Mouse (Mus musculus): Measurements from ENCODE around the gene Frem1. TPM values are rescaled to one million over a fixed set of nuclear protein-coding genes. Genes with fewer than 3 reads are reported as not detected.

Gene Frem1
- polyA plus RNA-seq, 1 experiment: 2.4 TPM

DNA sequence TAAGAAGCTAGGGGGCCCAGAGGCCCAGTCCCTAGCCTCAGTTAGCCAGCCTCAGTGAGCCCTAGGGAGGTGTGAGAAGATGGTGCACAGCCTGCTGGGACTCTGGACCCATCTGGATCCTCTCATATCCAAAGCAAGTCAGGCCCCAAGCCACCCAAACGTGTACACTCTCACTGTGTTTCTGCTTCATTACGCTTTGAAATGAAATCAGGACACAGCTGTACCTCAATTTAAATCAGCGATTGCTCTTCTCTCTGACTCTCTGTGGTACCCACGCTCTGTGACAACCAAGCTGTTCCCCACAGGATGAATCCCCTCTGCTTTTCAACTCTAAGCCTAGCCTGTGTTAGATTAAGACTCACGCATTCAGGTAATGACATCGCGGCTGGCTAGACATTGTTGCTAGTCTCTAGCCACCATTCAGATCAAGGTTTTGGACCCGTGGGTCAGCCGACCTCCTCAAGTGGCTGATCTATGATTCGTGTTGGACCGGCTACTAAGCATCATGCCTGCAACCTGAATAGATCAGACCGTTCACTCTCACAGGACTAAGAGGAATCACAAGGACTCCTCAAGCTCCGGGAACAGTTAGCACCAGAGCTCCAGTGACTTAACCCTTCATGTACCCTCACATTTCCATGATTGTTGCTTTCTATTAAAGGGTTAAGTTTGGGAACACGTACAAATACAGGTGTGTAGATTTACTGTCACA lies 94.2 kb downstream of the Frem1 start:
- Histone ChIP-seq H3K27me3 (ENCODE audit: control insufficient read depth, insufficient read depth, low read length) (no peaks in the 10 kb centered on the region), H3K4me1 (ENCODE audit: control insufficient read depth, insufficient read depth, insufficient read length) (no peaks in the 10 kb centered on the region), H3K27ac (ENCODE audit: insufficient read depth, low read length) (no peak overlapping the region), H3K4me3 (ENCODE audit: extremely low read depth, insufficient read depth, insufficient read length) (no peak overlapping the region), H3K36me3 (ENCODE audit: control insufficient read depth, insufficient read depth, low read length) (no peaks in the 10 kb centered on the region)
- 93% methylated on average over 14 of the region's 14 CpGs for WGBS
- DNase-seq (ENCODE audit: low read depth in 1 of 2, low spot score in 2 of 2): no peak
- TF ChIP-seq CTCF (IDR thresholded peaks at IDR 0.05; ENCODE audit: extremely low read depth, insufficient read depth, insufficient read length, insufficient replicate concordance): no peak
- no peak for TF ChIP-seq POLR2A (IDR thresholded peaks at IDR 0.05; ENCODE audit: low read depth, low read length)

DNA sequence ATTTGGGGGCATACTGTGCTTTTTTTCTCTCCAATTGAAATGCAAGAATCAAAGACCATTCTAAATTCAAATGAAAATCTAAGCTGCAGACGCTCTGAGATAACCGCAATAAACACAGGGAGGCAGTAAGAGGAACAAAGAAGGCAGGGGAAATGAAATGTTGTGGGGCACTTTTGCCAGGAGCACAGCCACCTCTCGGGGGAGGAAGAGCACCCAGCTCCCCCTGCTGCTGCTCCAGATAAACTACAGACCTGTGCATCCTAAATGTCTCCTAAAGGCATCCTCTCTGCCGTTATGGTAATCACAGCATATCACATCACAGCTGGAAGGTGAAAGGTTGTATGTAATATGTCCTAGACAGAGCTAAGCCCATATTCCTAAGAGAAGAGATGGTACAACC lies 98.1 kb downstream of the Frem1 start:
- WGBS: 54% methylated on average over 4 of the region's 4 CpGs
- H3K27ac ChIP-seq (ENCODE audit: insufficient read depth, low read length): no peak overlapping the region
- no peaks in the 10 kb centered on the region for H3K27me3 ChIP-seq (ENCODE audit: control insufficient read depth, insufficient read depth, low read length)
- TF ChIP-seq CTCF (IDR thresholded peaks at IDR 0.05; ENCODE audit: extremely low read depth, insufficient read depth, insufficient read length, insufficient replicate concordance): no peak
- TF ChIP-seq POLR2A (IDR thresholded peaks at IDR 0.05; ENCODE audit: low read depth, low read length): no peak
- DNase-seq (ENCODE audit: low read depth in 1 of 2, low spot score in 2 of 2): no peak
- no peaks in the 10 kb centered on the region for H3K4me1 ChIP-seq (ENCODE audit: control insufficient read depth, insufficient read depth, insufficient read length)
- H3K4me3 ChIP-seq (ENCODE audit: extremely low read depth, insufficient read depth, insufficient read length): no peak overlapping the region
- no peaks in the 10 kb centered on the region for H3K36me3 ChIP-seq (ENCODE audit: control insufficient read depth, insufficient read depth, low read length)

DNA sequence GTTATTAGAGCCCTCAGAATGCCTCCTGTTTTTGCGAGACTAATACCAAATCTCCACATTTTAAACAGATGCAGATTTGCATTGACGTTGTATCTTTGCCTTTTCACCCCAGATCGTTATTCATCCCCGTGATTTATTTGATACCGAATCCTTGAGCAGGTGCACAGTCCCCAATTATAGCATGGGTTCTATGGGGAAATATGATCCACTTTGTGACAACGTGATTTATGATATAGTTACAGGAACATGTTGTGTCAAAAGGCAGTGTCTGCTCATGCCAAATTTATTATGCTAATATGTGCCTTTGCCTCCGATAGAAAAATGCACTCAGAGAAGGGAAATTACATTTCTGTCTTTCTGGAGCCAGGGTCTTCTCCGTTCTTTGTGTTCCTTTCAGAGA lies 102.6 kb downstream of the Frem1 start:
- Histone ChIP-seq H3K4me3 (ENCODE audit: extremely low read depth, insufficient read depth, insufficient read length) (no peak overlapping the region), H3K27ac (ENCODE audit: insufficient read depth, low read length) (no peak overlapping the region), H3K27me3 (ENCODE audit: control insufficient read depth, insufficient read depth, low read length) (no peaks in the 10 kb centered on the region), H3K36me3 (ENCODE audit: control insufficient read depth, insufficient read depth, low read length) (no peaks in the 10 kb centered on the region), H3K4me1 (ENCODE audit: control insufficient read depth, insufficient read depth, insufficient read length) (no peaks in the 10 kb centered on the region)
- TF ChIP-seq CTCF (IDR thresholded peaks at IDR 0.05; ENCODE audit: extremely low read depth, insufficient read depth, insufficient read length, insufficient replicate concordance): no peak
- no peak for TF ChIP-seq POLR2A (IDR thresholded peaks at IDR 0.05; ENCODE audit: low read depth, low read length)
- no peak for DNase-seq (ENCODE audit: low read depth in 1 of 2, low spot score in 2 of 2)
- WGBS: 85% methylated on average over 8 of the region's 8 CpGs

DNA sequence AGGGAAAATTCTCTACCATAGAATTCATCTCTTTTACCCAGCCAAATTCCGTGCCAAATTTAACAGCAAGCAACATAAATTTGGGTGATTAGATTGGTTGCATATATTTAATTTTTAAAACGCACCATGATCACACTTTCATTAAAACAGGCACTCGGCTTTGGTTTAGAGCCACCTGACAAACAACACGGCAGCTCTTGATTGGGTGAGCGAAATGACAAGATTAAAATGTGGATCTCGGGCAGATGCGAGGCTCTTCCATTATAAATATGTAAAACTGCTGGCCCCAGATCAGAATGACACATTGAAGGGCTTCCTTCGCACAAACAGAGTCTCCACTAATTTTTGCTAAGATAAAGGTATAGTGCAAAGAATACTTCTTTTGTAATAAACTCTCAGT lies 105.4 kb downstream of the Frem1 start:
- no peaks in the 10 kb centered on the region for H3K36me3 ChIP-seq (ENCODE audit: control insufficient read depth, insufficient read depth, low read length)
- 90% methylated on average over 8 of the region's 8 CpGs for WGBS
- H3K27ac ChIP-seq (ENCODE audit: insufficient read depth, low read length): no peak overlapping the region
- no peak for DNase-seq (ENCODE audit: low read depth in 1 of 2, low spot score in 2 of 2)
- TF ChIP-seq CTCF (IDR thresholded peaks at IDR 0.05; ENCODE audit: extremely low read depth, insufficient read depth, insufficient read length, insufficient replicate concordance): no peak
- TF ChIP-seq POLR2A (IDR thresholded peaks at IDR 0.05; ENCODE audit: low read depth, low read length): no peak
- H3K27me3 ChIP-seq (ENCODE audit: control insufficient read depth, insufficient read depth, low read length): no peaks in the 10 kb centered on the region
- no peaks in the 10 kb centered on the region for H3K4me1 ChIP-seq (ENCODE audit: control insufficient read depth, insufficient read depth, insufficient read length)
- H3K4me3 ChIP-seq (ENCODE audit: extremely low read depth, insufficient read depth, insufficient read length): no peak overlapping the region

DNA sequence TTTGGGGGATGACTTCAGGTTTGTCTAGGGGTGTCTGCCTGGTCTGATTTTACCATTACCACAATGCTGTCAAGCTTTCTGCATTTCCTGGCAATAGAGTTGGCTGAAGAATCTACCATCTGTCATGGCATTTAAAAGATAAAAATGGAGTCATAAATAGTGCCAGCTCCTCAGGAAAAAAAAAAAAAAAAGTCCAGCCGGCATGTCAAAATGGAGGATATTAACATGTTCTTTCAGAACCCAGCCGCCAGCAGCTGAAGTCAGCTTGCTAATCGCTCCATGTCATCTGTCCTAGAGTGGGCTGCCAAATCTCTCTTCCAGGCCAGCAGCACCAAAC lies 105.9 kb downstream of the Frem1 start:
- Histone ChIP-seq H3K4me1 (ENCODE audit: control insufficient read depth, insufficient read depth, insufficient read length) (no peaks in the 10 kb centered on the region), H3K4me3 (ENCODE audit: extremely low read depth, insufficient read depth, insufficient read length) (no peak overlapping the region), H3K27ac (ENCODE audit: insufficient read depth, low read length) (no peak overlapping the region), H3K36me3 (ENCODE audit: control insufficient read depth, insufficient read depth, low read length) (no peaks in the 10 kb centered on the region), H3K27me3 (ENCODE audit: control insufficient read depth, insufficient read depth, low read length) (no peaks in the 10 kb centered on the region)
- TF ChIP-seq POLR2A (IDR thresholded peaks at IDR 0.05; ENCODE audit: low read depth, low read length): no peak
- 90% methylated on average over 3 of the region's 3 CpGs for WGBS
- DNase-seq (ENCODE audit: low read depth in 1 of 2, low spot score in 2 of 2): no peak

DNA sequence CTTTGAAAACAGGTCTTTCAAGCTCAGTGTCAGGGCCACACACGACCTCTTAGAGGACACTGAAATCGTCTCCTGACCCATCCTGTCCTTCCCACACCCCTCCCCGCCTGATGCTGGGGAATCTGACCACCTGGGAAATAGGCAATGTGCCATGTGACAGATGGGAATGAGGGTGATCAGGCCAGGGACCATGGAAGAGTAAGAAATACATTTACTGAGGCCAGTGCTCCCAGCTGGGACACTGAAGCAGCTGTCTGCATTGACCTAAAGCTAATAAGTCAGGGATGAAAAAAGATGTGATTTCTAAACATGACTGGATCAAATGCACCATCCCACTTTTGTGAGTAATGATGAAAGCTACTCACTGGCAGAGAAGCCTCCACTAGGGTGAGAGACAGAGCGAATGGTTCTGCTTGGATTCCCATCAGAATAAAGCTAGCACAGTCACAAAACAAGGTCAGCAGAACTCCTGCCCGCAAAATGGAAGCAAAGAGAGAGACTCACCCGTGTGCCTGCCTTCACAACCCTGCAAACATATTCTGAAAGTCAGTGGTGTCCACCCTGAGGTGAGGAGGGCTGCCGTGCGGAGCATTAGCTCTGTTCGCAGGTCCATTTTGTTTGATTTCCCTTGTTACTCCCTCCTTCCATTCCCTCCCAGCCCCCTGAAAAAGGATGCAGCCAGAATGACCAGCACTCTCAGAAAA lies 106.4 kb downstream of the Frem1 start:
- no peaks in the 10 kb centered on the region for H3K4me1 ChIP-seq (ENCODE audit: control insufficient read depth, insufficient read depth, insufficient read length)
- TF ChIP-seq POLR2A (IDR thresholded peaks at IDR 0.05; ENCODE audit: low read depth, low read length) (no peak), CTCF (IDR thresholded peaks at IDR 0.05; ENCODE audit: extremely low read depth, insufficient read depth, insufficient read length, insufficient replicate concordance) (no peak)
- H3K27ac ChIP-seq (ENCODE audit: insufficient read depth, low read length): no peak overlapping the region
- DNase-seq (ENCODE audit: low read depth in 1 of 2, low spot score in 2 of 2): no peak
- H3K36me3 ChIP-seq (ENCODE audit: control insufficient read depth, insufficient read depth, low read length): no peaks in the 10 kb centered on the region
- WGBS: 88% methylated on average over 9 of the region's 9 CpGs
- no peaks in the 10 kb centered on the region for H3K27me3 ChIP-seq (ENCODE audit: control insufficient read depth, insufficient read depth, low read length)
- no peak overlapping the region for H3K4me3 ChIP-seq (ENCODE audit: extremely low read depth, insufficient read depth, insufficient read length)

DNA sequence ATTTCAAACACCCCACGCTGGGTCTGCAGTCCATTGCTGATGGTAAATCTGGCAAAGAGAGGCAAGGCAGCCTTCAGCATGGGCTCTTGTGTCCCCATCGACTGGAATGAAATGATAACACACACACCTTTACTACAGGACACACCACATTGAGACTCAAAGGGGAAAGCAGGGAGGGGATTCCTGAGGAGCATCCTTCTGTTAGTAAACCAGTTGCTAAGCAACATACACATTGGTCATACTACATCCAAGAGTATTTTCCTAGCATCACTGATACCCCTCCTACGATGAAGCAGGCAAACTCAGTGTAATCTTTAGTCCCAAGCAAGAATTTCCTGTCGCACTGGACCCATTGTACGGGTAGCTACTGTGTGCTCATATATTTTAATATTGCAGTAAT lies 111.5 kb downstream of the Frem1 start:
- Histone ChIP-seq H3K27ac (ENCODE audit: insufficient read depth, low read length) (no peak overlapping the region), H3K4me3 (ENCODE audit: extremely low read depth, insufficient read depth, insufficient read length) (no peak overlapping the region), H3K36me3 (ENCODE audit: control insufficient read depth, insufficient read depth, low read length) (no peaks in the 10 kb centered on the region), H3K4me1 (ENCODE audit: control insufficient read depth, insufficient read depth, insufficient read length) (no peaks in the 10 kb centered on the region), H3K27me3 (ENCODE audit: control insufficient read depth, insufficient read depth, low read length) (no peaks in the 10 kb centered on the region; the same call in 1 of the 2 replicates)
- WGBS: 86% methylated on average over 5 of the region's 5 CpGs
- no peak for DNase-seq (ENCODE audit: low read depth in 1 of 2, low spot score in 2 of 2)
- no peak for TF ChIP-seq POLR2A (IDR thresholded peaks at IDR 0.05; ENCODE audit: low read depth, low read length)
- TF ChIP-seq CTCF (IDR thresholded peaks at IDR 0.05; ENCODE audit: extremely low read depth, insufficient read depth, insufficient read length, insufficient replicate concordance): no peak

Data from spleen, adult 2 months (tissue).